Mouse (Mus musculus): ENCODE measurements around the gene Dcbld2. TPM values are rescaled to one million over a fixed set of nuclear protein-coding genes. Genes with fewer than 3 reads are reported as not detected.
A peak's percentile ranks its signal among the peaks of the same experiment; 100 is the strongest.

The Dcbld2 gene
- polyA plus RNA-seq, 1 experiment, result 0.78 TPM

DNA sequence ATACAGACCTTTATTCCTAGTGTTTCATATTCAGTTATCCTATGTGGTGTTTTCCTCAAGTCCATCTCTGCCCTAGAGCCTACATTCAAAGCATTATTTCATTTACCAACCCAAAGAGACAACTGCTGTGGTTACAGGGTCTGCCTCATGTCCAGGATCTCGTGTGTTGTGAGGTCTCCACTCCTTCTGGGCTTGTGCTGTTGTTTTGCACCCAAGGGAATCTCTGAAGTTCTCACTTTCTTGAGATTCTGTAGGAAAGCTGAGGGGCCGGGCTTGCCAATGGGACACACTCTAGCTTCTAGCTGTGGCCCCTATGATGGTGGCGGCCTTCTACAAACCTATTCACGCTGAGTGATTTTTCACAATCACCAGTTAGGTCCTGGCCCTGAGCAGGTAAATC, 3.0 kb upstream of the Dcbld2 start:
- Histone ChIP-seq H3K9me3 (no peaks in the 10 kb centered on the region), H3K4me1 (peaks cover 19% of the 10 kb centered on the region), H3K27me3 (replicated peaks) (peaks cover 25% of the 10 kb centered on the region), H3K36me3 (replicated peaks; ENCODE audit: low read length) (no peaks in the 10 kb centered on the region), H3K4me3 (replicated peaks) (no peak overlapping the region)
- TF ChIP-seq GATA1 (IDR thresholded peaks at IDR 0.05; ENCODE audit: borderline replicate concordance, low read length), result no peak

DNA sequence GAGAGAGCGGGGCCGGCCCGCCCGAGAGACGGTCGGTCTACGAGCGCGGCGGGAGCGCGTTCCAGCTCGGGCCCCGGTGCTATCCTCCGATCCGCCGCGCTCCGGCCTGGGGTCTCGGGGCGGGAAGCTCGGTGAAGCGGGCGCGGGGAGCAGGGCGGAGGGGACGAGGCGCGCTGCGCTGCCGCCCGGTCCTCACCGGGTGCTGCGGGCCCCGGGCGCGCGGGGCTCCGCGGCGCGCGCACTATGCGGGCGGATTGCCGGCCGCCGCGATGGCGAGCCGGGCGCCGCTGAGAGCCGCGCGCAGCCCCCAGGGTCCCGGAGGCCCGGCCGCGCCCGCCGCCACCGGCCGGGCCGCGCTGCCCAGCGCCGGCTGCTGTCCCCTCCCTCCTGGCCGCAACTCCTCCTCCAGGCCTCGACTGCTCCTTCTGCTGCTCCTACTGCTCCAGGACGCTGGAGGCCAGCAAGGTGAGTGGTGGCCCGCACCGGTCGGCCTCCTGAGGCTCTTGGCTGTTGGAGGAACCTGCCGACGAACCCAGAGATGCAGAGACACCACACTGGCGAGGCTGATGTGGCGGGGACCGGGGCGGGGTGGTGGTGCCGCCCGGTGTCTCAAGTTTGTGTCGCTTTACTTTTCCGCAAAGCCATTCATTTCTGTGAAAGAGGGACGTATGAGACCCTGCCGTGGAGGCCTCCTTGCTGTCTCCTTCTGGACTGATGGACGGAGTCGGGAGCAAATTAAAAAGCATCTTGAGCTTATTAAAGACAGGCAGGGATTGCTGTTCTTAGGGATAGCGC, 441 bp downstream of the Dcbld2 start:
- peaks cover 29% of the 10 kb centered on the region for H3K27me3 ChIP-seq (replicated peaks)
- peak overlapping the region; percentile 96 for H3K4me3 ChIP-seq (replicated peaks)
- no peak for TF ChIP-seq FLI1 (IDR thresholded peaks at IDR 0.05; ENCODE audit: low read length)
- TF ChIP-seq GATA1 (IDR thresholded peaks at IDR 0.05; ENCODE audit: borderline replicate concordance, low read length), result no peak
- no peaks in the 10 kb centered on the region for H3K36me3 ChIP-seq (replicated peaks; ENCODE audit: low read length)
- no peaks in the 10 kb centered on the region for H3K9me3 ChIP-seq
- H3K4me1 ChIP-seq, result peaks cover 23% of the 10 kb centered on the region

DNA sequence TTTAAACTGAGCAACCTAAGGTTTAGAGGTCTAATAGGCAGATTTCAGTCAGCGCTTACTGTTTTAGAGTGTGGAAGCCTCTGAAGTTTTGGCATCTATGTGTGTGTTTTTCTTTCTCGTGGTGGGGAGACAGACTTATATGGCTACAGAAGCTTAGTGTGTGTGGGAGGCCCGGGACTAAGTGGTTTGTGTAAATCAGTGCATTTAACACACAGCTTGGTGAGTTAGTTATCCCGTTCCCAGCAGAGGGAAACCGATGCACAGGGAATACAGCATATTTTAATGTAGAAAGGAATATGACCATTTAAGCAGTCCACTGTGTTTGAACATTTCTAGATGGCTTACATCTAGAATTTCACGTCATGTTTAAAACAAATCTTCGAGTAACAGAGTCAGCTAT, 1.6 kb downstream of the Dcbld2 start:
- H3K9me3 ChIP-seq, result no peaks in the 10 kb centered on the region
- no peak for TF ChIP-seq GATA1 (IDR thresholded peaks at IDR 0.05; ENCODE audit: borderline replicate concordance, low read length)
- TF ChIP-seq FLI1 (IDR thresholded peaks at IDR 0.05; ENCODE audit: low read length), result no peak
- peaks cover 23% of the 10 kb centered on the region for H3K4me1 ChIP-seq
- H3K36me3 ChIP-seq (replicated peaks; ENCODE audit: low read length), result no peaks in the 10 kb centered on the region
- H3K27me3 ChIP-seq (replicated peaks), result peaks cover 29% of the 10 kb centered on the region
- H3K4me3 ChIP-seq (replicated peaks), result no peak overlapping the region

DNA sequence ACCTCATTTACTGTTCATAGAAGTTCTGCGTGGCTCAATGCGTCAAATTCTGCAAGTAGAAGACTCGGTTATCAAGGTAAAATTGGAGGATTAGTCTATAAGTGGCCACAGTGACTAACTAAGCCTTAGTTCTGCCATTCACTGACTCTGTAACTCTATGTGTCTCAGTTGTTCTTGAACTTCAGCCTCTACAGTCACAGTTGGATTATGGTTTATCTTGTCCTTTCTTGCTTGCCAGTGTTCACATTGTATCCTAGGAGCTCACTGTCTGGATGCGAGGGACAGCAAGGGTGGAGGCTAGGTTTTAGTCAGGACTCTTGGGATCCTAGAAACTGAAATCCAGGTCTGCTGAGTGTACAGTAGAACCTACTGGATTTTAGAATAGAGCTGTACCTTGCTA, 6.6 kb downstream of the Dcbld2 start:
- TF ChIP-seq FLI1 (IDR thresholded peaks at IDR 0.05; ENCODE audit: low read length) (no peak), GATA1 (IDR thresholded peaks at IDR 0.05; ENCODE audit: borderline replicate concordance, low read length) (no peak)
- no peaks in the 10 kb centered on the region for H3K9me3 ChIP-seq
- H3K4me1 ChIP-seq, result peaks cover 10% of the 10 kb centered on the region
- no peaks in the 10 kb centered on the region for H3K36me3 ChIP-seq (replicated peaks; ENCODE audit: low read length)
- peaks cover 10% of the 10 kb centered on the region for H3K27me3 ChIP-seq (replicated peaks)
- no peak overlapping the region for H3K4me3 ChIP-seq (replicated peaks)

DNA sequence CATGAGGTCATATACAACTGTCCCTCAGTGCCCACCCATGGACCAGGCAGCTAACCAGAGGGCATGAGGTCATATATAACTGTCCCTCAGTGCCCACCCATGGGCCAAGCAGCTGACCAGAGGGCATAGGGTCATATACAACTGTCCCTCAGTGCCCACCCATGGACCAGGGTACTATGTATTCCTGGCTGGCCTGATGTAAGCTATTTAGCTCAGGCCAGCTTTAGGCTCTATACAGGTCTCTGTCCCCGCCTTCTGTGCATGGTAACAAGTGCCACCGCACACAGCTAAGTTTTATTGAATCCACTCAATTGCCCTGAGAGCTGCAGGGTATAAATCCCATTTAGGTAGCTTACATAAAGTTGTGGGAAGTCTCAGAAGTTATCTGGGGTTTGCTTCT, 7.3 kb downstream of the Dcbld2 start:
- Histone ChIP-seq H3K36me3 (replicated peaks; ENCODE audit: low read length) (no peaks in the 10 kb centered on the region), H3K4me1 (peaks cover 8% of the 10 kb centered on the region; the same call in 1 of the 2 replicates), H3K27me3 (replicated peaks) (peaks cover 8% of the 10 kb centered on the region), H3K9me3 (no peaks in the 10 kb centered on the region), H3K4me3 (replicated peaks) (no peak overlapping the region)
- TF ChIP-seq GATA1 (IDR thresholded peaks at IDR 0.05; ENCODE audit: borderline replicate concordance, low read length), result no peak
- no peak for TF ChIP-seq FLI1 (IDR thresholded peaks at IDR 0.05; ENCODE audit: low read length)

DNA sequence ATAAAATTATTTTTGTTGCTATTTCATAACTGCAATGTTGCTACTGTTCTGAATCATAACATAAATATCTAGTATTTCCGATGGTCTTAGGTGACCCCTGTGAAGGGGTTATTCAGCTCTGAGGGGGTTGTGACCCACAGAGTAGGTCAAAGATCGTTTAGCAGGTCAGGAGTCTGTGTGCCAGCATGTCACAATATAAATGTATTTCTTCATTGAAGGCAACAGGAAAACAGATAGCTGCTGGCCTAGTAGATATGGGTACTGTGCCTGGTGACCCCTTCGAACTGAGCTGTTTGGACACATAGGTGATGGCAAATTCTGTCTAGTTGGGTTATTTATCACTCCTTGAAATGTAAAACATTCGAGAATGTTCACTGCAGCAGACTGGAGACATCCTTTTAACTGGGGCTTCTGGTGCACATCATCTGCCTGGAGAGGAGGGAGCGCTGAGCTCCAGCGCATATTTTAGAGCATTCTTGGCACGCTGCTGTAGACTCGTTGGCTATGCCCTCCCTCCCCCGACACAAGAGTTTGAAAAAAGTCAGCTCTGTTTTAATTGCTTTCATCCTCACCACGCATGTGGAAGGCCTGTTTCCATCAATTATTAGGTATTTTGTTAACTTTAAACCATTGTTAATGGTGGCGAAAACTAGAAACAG, 13.6 kb downstream of the Dcbld2 start:
- Histone ChIP-seq H3K36me3 (replicated peaks; ENCODE audit: low read length) (no peaks in the 10 kb centered on the region), H3K27me3 (replicated peaks) (no peaks in the 10 kb centered on the region), H3K9me3 (no peaks in the 10 kb centered on the region), H3K4me1 (peaks cover 21% of the 10 kb centered on the region), H3K4me3 (replicated peaks) (no peak overlapping the region)
- TF ChIP-seq FLI1 (IDR thresholded peaks at IDR 0.05; ENCODE audit: low read length) (no peak), GATA1 (IDR thresholded peaks at IDR 0.05; ENCODE audit: borderline replicate concordance, low read length) (no peak)

DNA sequence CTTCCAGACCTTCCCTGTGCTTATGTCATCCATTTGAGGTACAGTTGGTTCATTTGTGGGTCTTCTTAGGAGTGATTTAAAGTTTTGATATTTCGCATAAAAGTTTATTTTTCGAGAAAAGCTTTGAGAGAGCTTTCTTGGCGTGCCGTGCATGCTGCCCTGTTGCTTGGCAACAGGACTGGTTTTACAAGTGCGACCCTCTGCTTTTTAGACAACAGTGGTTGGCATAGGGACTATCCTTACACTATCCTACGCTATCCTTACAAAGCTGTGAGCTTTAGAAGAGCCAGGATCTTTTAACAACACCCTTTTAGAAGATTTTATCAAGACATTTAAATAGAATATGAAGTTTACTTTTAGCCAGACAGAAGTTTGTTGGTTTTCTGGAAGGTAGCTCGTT, 22.0 kb downstream of the Dcbld2 start:
- H3K4me1 ChIP-seq, result peaks cover 8% of the 10 kb centered on the region
- peaks cover 14% of the 10 kb centered on the region for H3K36me3 ChIP-seq (replicated peaks; ENCODE audit: low read length)
- TF ChIP-seq FLI1 (IDR thresholded peaks at IDR 0.05; ENCODE audit: low read length) (no peak), GATA1 (IDR thresholded peaks at IDR 0.05; ENCODE audit: borderline replicate concordance, low read length) (no peak)
- no peak overlapping the region for H3K4me3 ChIP-seq (replicated peaks)
- no peaks in the 10 kb centered on the region for H3K27me3 ChIP-seq (replicated peaks)
- no peaks in the 10 kb centered on the region for H3K9me3 ChIP-seq

DNA sequence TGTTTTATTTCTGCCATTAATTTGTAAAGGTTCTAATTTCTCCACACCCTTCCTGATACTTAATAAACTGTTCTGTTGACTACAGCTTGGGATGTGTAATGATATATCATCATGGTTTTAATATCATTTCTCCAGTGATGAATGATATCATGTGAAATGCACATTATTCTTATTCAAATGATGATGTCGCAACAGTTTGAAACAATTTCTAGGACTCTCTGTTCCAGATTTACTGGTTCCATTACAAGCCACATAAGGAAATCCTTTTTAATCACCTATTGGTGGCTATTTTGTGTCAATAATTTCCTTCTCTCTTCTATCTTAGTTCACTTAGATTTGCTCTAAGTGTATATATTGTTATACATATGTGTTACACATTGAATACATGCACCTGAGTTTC, 24.1 kb downstream of the Dcbld2 start:
- H3K4me3 ChIP-seq (replicated peaks), result no peak overlapping the region
- no peaks in the 10 kb centered on the region for H3K27me3 ChIP-seq (replicated peaks)
- no peaks in the 10 kb centered on the region for H3K9me3 ChIP-seq
- TF ChIP-seq GATA1 (IDR thresholded peaks at IDR 0.05; ENCODE audit: borderline replicate concordance, low read length) (no peak), FLI1 (IDR thresholded peaks at IDR 0.05; ENCODE audit: low read length) (no peak)
- peaks cover 22% of the 10 kb centered on the region for H3K36me3 ChIP-seq (replicated peaks; ENCODE audit: low read length)
- peaks cover 4% of the 10 kb centered on the region for H3K4me1 ChIP-seq

DNA sequence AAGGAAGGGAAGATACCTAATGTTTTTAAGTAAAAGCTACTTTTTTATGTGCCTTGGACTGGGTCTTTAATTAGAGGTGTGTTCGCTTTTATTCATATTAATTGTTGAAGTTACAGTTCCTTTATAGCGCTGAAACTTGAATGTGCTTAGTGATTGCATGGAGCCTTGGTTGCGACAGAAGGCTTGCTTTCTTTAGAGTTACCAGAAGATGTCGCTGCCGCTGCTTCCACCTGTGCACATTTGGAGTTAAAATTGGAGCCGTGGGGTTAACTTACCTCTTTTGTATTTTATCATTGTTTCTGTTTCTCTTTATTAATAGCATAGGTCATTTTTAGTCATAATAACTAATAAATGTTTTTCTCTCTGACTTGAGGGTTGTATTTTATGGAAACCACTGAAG, 36.5 kb downstream of the Dcbld2 start:
- Histone ChIP-seq H3K27me3 (replicated peaks) (no peaks in the 10 kb centered on the region), H3K4me3 (replicated peaks) (no peak overlapping the region), H3K36me3 (replicated peaks; ENCODE audit: low read length) (peaks cover 1% of the 10 kb centered on the region), H3K4me1 (peaks cover 20% of the 10 kb centered on the region), H3K9me3 (no peaks in the 10 kb centered on the region)
- TF ChIP-seq FLI1 (IDR thresholded peaks at IDR 0.05; ENCODE audit: low read length) (no peak), GATA1 (IDR thresholded peaks at IDR 0.05; ENCODE audit: borderline replicate concordance, low read length) (no peak)

Data from megakaryocyte, embryonic 14.5 days (primary cell).